Mouse (Mus musculus): ENCODE results near the gene Fbxo48.

DNA sequence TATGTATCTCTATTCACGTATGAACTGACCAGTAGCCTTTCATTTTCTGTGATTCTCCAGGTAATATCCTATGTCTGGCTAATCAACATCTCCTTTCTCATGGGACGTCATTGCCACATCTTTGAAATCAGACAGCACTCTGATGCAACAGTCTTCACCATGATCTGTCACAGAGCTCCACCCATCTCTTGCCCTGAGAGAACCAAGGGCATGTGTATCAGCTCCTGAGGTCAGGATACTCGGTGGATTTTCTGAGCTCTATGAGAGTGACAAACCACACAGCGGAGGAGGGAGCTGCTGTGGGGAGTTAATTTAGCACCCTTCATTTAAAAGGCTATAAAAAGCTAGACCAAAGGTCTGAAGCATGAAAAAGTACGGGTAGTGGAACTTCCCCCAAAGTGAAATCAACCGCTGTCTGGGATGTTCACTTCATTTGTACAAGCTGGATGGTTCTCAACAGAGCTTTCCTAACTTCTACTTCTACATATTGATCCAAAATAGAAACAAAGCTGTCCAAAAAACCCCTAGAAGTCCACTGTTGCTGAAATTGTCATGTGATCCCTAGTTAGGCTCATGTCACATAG lies 36.7 kb downstream of the Fbxo48 start:
- no peak for TF ChIP-seq CTCF (IDR thresholded peaks at IDR 0.05; ENCODE audit: borderline replicate concordance, control insufficient read depth, extremely low read depth, insufficient read depth, low read length, poor library complexity)
- TF ChIP-seq POLR2A (IDR thresholded peaks at IDR 0.05; ENCODE audit: control insufficient read depth, extremely low read depth, insufficient read depth, low read length, poor library complexity), result no peak

Measured in thymus, adult 2 months (tissue).